Mouse (Mus musculus): ENCODE results near the gene Ski.

Gene Ski

DNA sequence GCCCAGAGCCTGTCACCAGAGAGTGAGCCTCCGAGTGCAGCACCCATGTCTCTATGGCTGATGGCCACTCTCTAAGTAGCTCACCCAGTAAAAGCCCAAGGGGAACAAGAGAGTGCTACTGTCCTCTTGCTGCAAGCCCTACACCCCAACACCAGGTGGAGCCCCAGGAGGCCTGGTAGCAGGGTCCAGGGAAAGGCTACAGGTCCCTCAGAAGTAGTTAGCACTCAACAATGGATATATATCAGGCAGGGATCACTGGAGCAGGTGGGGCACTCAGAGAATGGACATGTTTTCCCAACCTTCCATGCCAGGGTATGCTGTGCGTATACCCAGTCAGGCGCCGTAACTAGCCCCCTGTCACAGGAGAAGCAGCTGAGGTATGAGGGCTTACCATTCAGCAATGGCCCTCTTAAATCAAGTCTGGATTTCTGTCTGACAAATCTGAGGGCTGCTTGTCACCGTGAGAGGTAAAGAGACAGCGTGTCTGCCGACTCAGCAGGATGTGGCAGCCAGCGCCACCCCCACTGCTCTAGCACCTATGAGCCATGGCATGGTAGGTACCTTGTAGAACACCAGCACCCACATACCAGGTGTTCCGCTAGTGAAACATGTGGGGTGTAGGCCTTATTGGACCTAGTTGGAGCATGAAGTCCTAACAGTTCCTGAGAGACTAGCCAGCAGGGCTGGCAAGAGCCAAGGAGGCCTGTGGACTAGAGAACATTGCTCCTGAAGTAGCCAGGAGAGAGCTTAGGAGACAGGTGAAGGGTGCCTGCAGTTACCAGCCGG is 93.1 kb downstream of the Ski start:
- DNase-seq (ENCODE audit: low spot score): no peak

DNA sequence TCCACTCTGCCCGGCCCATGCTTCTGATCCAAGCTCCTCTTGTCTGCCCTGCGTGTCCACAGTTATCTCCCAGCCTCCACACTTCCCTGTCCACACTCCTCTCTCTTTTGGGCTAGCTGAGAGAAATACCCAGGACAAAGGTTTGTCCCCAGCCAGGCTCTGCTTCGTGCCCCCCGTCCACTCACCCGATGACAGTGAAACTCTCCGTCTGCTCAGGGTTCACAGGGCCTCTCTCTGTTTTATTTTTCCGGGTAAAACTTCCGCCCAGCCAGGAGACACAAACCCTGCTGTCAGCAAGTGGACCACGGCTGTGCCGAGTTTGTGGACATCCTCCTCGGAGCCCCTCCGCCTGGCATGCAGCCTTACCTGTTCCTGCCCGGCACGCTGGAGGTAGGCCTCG is 94.0 kb downstream of the Ski start:
- no peak for DNase-seq (ENCODE audit: low spot score)

DNA sequence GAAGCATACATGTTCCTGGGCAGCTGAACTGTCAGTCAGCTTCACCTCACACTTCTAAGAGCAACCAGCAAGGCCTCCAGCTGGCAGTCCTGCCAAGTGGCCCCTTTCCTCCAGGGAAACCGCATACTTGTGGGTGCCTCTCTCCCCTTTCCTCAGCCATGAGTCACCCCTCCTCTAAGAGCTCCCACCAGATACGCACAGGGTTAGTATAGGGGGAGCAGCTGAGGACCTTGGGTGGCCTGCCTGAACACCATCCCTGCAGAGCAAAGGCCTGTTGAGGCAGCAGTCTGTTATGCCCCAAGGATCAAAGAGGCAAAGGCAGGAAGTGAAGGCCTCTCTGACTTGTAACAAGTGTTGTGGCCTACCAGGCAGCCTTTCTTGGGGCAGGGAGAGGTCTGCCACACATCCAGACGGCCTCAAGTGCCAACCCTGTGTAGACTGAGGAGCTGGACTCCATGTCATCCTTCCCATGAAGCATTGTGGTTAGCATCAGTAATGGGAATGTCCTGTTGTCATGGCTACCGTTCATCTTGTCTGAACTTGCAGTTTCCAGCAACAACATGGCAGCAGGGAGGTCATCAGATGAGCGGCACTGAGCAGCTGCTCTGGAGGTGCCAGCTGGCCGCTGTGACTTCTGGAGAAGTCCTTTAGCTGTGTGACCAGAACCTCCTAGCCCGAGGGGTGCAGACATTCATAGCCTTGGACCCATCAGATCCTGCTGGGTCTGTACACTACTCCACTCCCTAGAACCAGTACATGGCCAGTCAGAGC is 95.6 kb downstream of the Ski start:
- DNase-seq (ENCODE audit: low spot score): no peak

DNA sequence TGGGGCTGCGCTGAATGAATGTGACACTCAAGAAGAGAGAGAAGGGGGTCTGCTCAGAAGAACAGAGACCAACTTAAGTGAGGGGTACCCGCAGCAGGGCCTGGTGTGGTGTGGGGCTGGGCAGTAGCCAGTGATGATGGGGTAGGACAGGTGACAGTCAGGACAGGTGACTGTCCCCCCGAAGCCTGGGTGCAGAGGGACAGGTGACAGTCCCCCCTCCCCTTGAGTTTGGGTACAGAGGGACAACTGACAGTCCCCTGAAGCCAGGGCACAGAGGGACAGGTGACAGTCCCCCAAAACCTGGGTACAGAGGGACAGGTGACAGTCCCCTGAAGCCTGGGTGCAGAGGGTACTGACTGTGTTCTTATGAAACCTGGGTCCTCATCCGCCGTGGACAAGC is 96.2 kb downstream of the Ski start:
- DNase-seq (ENCODE audit: low spot score): no peak

DNA sequence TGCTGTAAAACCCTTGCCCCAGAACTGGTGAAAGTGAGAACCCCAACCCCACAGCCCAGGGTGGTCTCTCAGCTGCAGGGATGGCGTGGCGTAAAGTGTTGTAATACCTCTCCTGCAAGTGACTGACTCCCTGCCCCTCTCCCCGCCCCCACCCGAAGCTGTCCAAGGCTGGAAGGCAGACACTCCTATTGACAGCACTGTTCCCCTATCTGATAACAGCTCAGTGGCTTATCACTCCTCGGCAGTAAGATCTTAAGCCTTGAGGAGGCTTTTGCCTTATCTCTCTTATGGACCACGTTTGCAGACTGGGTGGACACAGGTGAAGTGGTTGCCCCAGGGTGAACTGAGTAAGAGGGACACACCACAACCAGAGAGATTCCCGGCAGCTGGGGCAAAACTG is 97.1 kb downstream of the Ski start:
- no peak for DNase-seq (ENCODE audit: low spot score)

DNA sequence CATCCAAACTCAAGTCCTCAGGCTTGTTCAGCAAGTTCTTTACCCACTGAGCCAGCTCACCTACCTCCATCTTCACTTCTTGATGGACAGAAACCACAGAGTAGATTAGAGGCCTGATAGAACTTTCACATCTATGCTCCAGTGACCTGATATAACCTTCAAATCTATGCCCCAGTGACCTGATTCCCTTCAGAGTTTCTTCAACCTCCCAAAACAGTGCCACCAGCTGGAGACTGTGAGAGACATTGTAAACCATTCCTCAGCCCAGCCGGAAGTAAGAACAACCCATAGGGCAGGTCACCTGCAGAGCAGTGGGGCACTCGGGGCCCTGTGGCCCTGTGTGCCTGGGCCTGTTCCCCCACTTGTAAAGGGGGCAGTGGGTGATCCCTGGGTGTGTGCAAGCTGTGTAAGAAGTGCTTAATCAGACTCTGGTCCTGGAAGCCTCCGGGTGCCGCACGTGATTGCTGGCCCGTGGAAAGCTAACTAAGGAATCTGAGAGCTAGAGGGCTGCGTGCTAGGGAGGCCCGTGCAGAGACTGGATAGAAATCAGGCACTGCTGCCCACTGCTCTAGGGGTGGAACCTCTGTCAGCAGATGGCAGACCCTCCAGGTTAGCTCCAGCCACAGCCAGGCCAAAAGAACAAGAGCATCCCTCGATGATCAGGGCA is 98.4 kb downstream of the Ski start:
- no peak for DNase-seq (ENCODE audit: low spot score)

DNA sequence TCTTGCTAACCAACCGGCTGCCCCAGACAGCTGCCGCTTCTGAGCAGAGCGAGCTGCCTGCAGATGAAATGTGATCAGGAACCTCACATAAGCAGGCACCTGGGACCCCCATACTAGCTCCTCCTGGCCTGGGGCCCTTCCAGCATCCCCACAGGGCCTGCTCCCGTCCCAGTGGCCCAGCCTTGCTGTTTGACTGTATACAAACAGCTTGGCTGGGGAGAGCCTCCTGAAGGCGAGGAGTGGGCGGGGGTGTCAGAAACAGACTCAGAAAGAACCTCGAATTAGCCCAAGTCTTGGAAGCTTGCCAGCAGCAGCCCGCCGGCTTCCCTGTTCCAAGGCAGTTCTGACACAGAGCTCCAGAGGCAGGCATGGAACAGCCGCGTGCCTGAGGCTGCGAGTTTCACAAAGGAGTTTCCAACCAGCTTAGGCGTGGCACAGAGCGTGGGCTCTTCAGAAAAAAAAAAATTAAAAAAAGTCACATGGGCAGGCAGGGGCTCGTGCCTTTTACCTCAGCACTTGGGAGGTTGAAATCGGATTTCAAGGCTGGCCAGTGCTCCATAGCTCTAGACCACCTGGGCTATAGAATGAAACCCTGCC is 99.8 kb downstream of the Ski start:
- DNase-seq (ENCODE audit: low spot score): peak; percentile 71

DNA sequence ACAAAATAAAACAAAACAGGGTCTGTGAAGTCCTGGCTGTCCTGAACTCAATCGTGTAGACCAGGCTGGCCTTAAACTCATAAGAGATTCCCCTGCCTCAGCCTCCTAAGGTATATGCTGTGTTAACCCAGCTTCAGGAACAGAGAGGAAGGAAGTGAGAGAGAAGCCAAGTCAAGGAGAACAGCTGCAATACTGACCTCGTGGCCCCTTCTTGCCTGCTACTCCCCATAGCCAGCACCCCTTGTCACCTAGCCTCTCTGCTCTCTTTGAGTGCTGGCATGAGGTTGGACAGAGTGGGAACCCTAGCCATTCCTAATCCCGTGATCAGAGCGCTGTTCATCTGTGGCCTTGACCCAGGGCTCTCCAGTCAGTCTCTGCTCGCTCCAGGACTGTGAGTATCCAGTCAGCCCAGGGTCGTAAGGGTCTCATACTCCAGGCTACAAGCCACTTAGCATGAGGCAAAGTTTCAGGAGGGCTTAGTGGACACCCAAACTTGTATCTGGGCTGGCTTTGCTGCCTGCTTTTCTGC is 100.4 kb downstream of the Ski start:
- no peak for DNase-seq (ENCODE audit: low spot score)

DNA sequence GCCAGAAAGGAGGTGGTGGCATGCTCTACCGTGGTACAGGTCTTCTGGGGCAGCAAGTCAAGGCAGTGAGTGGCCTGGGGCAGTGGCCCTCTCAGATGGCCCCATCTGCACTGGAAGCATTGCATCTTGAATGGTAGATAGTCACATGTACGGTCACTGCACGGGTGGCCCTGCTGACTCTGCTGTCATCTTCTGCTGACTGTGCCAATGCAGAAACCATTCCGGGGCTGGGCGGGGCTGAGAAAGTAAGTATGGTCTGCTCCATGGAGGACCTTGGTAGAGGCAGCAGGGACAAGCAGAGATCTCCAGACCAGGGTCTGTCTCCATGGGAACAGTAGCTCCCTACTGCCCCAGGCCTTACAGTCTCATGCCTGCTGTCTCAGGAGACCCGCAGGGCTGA is 101.2 kb downstream of the Ski start:
- no peak for DNase-seq (ENCODE audit: low spot score)

DNA sequence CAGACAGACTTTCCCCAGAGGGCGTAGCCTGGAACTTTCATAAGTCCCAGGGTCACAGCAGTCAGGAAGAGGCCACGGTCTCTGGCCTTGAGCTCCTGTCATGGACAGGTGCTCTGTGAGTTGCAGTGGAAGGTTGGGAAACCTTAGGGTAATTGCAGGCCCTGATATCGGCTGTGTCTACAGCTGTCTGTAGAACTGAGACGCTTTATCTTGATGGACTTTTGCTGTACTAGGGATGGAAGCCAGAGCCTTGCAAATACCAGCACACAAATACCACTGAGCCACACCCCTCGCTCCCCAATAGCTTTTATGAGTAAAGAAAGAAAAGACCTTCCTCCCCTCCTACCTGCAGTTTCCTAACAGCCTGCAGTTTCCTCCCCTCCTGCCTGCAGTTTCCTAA is 101.8 kb downstream of the Ski start:
- no peak for DNase-seq (ENCODE audit: low spot score)

DNA sequence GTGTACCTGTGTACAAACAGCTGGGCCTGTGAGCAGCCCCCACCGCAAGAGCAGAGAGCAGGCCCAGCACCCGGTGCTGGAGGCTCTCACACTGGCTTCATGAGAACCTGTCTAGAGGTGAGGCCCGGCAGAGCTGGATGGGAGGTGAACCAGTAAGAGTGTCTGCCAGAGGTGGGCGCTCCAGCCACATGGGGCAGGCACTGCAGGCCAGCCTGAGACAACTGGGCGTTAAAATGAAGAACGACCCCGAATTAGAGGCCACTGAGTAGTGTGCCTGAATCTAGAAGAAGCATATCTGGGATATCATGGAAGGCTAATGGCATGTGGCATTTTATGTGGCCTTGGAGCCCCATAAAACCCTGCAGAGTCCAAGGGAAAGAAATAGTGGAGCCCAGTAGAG is 102.4 kb downstream of the Ski start:
- DNase-seq (ENCODE audit: low spot score): no peak

DNA sequence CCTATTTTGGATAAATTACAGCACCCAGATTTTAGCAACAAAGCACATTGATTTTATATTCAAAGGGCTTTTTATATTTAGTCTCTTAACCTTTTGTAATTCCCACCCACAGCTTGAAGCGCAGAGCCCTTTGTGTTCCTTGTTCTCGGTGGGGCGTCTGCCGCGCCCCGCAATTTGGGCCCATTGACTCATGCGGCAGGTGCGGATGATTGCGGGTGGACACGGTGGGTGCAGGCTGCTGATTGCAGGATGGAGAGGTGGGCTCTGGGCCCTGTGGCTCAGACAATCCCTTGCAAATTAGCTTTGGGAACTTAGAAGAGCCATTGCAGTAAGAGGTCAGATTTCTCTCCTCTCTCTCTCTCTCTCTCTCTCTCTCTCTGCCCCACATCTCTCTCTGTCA is 104.1 kb downstream of the Ski start:
- DNase-seq (ENCODE audit: low spot score): no peak

DNA sequence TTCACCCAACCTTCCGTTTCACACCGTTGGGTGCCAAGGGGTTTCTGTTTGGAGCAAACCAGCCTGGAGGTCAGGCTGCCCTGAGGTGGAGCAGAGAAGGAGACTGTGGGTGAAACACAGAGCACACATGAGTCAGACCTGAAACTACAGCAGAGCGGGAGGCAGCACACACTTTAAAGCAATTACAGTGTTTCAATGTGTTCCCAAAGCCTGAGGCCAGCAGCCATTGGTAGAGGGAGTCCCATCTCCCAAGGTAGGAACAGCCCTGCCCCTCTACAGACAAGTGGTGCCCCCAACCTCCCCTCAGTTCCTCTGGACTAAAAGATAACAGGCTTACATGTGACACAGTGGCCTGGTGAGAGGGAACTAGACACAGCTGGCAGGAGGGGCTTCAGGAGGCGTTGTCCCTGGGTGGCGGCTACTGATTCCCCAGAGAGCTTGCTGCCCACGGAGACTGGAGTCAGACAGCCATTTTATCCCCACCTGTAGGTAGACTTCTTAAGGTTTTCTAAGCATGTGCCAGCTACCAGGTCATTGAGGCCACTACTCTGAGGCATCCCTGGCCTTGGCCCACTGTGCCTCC is 104.9 kb downstream of the Ski start:
- DNase-seq (ENCODE audit: low spot score): no peak

DNA sequence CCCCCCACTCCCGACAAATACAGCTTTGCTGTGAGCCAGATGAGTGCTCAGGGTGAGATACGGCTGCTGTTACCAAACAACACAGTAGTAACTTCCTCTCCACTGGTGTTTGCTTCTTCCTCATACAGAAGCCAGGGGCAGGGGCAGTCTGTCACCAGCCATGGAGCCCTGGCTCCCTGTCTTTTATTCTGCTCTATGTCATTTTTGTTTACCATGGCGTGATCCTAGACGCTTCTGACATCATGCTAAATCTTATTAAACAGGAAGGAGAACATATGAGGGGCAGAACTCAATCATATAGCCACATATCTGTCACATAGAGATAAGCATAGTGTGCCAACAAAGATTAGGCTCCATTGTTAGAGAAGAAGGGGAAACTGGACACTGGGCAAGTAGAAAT is 105.8 kb downstream of the Ski start:
- no peak for DNase-seq (ENCODE audit: low spot score)

DNA sequence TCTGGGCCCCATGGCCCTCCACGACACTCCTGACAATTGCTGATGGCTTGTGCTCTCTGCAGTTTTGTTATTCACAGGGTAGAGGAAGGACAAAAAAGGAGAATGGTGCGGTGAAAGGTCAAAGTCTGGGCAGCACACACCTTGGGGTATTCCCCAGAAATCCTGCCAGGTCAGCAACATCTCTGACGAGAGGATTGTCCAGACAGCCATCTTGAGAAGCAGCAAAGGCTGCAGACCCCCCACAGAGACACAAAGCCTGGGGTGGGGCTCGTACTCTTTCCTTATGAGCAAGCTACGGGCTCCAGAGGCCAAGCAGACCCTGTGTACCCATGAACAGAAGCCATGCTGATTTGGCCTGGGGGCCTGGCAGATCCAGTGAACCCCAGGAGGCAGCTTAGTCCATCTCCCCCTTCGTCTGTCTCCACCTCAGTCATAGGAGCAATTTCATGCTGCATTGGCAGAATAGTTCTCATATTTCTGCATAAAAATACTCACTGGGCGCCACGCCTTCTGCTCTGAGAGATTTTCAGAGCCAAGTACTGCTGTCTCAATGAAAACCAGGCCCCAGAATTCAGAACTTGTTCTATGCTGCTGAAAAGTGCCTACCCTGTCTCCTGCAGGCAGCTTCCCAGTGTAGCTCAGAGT is 108.5 kb downstream of the Ski start:
- DNase-seq (ENCODE audit: low spot score): no peak

DNA sequence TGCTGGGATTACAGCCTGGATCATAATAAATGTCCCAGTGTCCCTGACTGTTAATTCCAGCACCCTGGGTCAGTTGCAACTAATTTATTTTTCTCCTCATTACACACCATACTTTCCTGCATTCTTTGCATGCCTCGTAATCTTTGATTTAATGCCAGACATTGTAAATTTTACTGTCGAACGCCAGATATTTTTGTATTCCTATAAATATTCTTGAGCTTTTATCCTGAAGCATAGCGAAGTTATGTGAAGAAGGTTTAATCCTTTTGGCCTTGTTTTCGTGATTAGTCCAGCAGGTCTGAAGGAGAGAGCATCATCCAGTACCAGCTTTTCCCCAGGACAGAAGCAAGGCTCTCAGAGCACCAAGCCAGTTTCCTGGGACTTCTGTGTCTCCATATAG is 112.9 kb downstream of the Ski start:
- no peak for DNase-seq (ENCODE audit: low spot score)

DNA sequence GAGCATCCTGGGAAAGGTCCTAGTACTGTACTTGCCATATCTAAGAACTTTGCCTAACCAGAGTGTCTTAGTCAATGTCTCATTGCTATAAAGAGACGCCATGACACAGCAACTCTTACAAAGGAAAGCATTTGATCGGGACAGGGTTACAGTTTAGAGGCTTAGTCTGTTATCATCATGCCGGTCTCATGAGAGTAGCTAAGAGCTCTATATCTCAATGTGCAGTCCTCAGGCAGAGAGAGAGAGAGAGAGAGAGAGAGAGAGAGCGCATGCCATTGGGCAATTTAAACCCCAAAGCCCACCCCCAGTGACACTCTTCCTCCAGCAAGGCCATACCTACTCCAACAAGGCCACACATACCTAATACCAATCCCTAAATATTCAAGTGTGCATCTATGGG is 114.5 kb downstream of the Ski start:
- DNase-seq (ENCODE audit: low spot score): no peak
